Mouse (Mus musculus) spleen, postnatal 10 days (tissue): ENCODE results near the gene Ptges2.

Experiments used
- DNase-seq, 2 experiments: peaks; one replicate each; pipeline ENCODE4 v3.0.0; 2021 to 2022; ENCODE audit warnings: low spot score in 2 of 2

Gene Ptges2

DNA sequence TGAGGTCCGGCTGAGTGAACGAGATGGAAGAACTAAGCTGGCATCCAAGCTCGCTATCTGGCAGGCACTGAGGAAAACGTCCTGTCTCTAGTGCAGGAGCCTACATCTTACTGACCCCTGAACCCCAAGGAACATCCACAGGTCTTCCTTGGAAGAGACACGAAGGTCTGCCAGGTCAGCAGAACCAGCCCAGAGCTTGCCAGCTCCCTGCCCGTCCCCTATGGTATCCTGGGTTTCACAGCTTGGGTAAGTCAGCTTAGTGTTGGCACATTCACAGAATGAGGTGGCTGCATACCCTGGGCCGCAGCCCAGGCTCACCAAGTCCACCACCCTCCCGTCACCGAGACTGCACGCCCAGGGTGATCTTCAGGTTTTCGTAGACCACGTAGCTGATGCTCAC, 20.1 kb downstream of the Ptges2 start:
- no peak for DNase-seq

DNA sequence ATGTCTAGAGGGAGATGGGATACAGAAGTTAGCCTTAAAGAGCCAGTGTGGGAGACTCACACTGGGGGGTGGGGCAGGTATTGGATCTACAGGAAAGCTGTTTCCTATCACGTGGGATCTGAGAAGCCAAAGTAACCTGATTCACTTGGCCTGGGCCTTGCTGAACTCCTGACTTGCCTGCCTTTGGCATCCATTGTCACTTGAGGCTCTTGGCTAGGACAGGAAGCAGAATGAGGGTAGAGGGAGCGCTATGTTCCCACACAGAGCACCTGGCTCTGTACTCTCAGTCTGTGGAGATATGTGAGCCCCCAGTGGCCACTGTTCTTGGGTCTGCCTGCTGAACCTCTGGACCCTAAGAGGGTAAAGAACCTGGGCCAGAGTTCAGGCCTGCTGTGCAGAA, 20.9 kb downstream of the Ptges2 start:
- no peak for DNase-seq

DNA sequence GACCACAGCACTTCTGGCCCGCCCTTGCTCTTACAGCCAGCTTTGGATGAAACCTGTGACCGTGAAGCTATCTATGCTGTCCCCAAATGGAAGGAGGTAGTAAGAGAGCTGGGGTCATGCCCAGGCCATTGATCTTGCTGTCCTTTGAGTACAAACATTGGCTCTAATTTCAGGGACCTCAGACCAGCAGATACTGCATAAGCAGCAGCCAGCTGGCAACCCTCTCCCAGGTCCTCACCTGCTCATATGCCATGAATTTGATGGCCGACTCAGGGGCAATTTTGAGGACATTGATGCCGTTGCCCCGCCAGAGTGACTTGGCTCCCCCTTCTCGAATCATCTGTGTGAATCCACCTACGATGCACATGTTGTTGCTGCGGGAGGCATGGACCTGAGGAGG, 21.8 kb downstream of the Ptges2 start:
- no peak for DNase-seq

DNA sequence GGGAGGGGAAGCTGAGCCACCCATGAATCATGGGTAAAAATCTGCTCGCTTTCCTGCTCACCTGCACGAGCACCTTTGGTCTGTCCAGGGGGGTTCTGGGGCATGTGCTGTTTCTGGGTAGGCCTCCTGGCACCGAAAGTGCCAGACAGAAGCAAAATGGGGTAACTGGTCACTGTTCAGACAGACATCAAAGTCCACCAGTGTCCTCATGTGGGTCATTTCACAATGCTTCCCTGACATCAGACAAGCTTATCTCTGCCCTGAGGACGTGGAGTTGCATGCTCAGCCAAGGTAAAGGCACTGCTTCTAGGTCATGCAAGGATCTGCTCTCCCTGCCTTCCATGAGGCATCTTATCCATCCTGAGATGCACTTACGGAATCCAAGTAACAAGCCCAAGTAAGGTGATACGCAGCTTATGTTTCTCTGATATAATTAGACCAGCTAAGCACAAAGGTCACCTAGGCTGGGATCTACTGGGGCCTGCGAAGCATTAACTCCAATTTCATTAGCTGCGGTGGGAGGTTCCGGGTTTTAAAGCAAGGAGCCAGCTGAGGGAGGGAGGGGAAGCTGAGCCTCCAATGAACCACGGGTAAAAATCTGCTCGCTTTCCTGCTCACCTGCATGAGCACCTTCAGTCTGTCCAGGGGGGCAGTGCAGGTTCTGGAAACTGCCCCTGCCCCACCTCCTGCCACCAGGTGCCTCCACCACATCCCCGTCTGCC, 22.9 kb downstream of the Ptges2 start:
- no peak for DNase-seq

DNA sequence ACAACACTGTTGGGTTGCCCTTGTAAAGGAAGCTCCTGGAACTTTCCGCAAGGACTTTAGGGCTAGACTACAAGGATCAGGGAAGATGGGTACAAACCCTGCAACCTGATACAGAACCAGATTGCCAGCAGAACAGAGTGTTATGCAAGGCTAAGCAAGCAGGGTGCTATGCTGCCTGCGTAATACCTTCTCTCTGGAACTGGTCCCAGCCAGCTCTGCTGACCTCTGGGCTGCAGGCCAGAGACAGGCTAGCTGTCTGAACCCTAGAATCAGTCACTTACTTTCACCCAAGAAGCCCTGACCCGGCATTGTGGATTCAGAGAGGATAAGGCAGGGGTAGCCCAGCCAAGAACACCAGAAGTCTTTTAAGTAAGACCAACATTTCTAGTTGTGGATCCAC, 23.7 kb downstream of the Ptges2 start:
- DNase-seq: no peak

DNA sequence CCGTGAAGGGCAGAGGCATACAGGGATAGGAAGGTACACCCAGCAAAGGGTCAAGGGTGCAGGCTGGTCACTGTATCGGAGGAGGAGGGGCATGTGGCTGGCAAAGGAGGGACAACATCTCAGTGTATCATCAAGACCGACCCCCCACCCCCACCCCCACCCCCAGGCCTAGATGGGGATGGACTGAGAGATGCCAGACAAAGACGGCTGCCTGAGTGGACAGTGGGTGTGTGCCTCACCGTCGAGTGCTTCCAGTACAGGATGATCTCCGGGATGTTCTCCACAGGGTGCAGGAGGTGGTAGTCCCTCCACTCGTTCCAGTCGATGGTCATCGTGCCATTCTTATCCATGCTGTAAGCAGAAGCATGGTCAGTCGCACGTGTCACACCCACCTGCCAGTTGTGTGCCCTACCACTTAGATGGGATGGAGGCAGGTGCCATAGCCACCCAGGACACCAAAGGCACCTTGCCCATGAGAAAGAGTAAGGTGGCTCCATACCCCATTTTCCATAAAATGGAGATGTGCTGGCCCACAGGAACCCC, 24.4 kb downstream of the Ptges2 start:
- DNase-seq: no peak

DNA sequence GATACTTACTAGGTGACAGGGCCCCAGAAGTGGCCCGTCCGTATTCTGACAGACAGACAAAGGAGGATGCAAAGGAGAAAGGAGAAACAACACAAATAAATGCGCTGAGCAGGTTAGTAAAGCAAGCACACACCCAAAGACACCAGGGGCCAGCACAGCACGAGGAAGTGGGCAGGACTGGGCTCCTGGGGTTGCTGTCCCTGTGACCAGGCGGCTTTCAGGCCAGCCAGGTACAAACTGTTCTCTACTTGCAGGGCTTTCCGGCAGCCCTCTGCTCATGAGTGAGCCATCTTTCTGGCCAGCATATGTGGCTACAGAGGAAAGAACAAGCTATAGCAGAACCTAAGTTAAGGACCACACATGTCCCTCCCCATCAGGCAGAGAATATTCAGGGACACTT, 25.0 kb downstream of the Ptges2 start:
- no peak for DNase-seq

DNA sequence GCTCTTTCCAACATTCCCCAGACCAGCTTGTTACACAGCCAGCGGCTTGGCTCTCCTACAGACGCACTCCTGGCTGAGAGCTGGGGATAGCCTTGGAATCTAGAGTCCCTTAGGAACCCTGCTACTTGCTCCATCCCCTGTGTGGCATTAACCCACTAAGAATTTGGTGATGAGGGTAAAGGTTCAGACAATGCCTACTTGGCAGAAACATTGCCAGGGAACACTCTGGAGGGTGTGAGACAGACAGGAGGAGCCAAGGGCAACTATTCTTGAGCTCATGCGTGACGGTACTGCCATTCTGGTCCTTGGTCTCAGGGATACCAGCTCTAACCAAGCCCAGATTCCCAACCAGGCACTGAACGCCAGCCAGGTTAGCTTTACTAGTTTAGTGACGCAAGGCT, 26.2 kb downstream of the Ptges2 start:
- no peak for DNase-seq

DNA sequence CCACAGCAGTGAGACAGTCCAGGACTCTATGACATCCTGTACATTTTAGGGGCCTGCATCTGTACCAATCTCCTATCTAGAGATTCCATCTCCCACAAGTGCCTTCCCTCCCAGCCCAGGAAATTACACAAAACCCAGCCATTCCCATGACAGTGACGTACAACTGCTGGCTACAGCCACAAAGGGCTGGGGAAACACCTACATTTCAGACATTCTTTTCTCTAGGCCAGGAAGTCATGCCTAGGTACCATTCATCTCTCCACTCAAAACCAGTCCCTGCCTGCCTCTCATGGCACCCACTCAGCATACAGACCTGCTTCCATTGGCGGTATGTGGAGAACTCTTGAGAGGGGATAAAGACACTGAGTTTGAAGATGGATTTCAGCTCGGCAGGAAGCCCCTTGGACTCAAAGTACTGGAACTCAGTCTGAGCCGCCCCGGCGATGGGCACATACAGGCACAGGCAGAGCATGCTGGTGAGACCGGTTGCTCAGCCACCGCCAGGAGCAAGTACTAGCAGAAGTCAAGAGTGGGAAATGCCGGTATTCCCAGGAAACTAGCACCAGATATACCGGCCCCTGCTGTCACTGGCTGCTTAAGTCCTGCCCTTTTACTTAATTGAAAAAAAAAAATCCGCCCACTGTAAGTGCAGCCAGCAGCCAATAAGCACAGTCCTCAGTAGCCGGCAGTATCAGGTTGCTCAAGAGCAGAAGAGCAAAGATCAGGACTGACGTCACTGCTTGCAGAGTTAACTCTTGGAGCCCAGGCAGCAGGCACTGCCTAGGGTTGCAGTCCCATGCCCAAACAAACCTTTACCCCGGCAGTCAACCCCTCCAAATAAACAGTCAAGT, 28.0 kb downstream of the Ptges2 start:
- DNase-seq: peak in 1 of 2 experiments; percentile 40

DNA sequence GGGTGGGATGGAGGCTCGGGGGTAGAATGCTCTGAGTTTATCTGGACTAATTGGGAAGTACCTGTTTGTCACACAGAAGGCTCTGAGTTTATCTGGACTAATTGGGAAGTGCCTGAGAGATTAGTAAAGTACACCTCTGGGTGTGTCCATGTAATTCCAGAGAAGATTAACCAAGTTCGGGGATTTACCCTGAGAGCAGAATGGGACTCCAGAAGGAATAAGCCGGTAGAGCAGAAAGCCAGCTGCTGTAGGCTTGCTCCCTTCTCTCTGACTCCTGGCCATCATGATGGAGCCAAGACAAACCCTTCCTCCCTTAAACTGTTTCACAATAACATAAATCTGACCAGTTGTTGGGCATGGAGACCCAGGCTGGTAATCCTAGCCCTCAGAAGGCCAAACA, 29.1 kb downstream of the Ptges2 start:
- DNase-seq: no peak

DNA sequence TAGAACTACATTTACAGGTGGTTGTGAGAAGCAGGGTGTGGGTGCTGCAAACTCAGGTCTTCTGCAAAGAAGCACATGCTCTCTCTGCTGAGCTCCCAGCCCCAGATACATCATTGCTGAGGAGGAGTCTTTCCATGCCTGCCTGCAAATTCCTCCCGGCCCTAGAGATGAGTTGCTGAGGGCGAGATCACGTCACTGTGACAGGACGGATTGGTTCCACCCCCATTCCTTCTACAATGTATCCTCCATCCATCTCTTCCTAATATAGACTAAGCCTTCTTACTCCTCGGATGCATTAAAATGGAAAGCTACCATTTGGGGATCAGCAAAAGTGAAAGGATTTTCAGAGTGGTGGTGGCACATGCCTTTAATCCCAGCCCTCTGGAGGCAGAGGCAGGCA, 29.9 kb downstream of the Ptges2 start:
- DNase-seq: no peak

DNA sequence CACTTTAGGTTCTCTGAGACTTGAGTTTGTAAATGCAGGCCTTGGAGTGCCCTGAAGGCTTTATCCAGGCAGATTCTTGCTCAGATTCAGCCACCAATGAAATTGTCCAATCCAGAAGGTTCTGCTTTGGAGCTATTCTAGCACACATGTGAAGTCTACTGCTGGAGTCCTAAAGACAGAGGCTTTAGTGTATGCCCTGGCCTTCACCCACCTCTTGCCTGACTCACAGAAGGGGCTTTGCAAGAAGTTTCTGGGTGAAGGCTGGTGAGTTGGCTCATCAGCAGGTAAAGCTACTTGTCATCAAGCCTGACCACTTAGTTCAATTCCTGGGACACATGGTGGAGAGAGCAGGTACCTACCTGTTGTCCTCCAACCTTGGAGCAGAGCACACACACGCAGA, 30.4 kb downstream of the Ptges2 start:
- no peak for DNase-seq

DNA sequence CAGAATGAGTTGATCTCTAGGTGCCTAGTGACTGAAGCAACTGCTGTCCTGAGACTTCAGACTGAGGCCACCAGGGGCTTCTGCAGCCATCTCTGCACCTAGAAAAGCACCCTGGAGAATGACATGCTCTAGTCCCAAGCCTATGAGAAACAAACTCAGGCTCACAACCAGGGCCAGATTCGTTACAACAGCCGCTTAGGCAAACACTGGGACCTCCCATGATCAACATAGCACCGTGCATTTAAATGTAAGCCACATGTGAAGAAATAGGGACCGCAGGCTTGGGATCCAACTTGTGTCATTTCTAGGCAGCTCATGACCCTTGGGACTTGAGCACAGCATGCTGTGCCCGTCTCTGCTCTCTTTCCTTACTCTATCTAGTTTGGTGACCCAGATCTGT, 32.0 kb downstream of the Ptges2 start:
- no peak for DNase-seq

DNA sequence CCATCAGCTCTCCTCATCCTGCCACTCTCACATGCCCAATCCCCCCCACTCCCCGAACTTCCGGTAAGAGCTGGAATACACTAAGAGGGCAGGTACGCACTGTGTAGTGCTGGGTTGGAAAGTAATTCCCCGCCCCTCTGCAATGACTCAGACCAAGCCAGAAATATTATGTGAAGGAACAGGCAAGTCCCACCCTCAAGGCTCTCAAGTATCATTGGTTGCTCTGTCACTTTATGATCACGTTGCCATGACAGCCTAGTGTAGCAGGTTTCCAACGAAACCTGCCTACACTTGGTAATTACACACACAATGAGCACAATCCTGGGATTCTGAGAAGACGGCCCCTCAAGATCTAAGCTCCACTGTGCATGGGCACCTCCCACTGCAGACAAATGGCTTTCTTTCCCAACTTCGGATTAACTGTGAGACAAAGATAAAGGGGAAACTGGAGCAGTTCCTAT, 32.6 kb downstream of the Ptges2 start:
- DNase-seq: no peak

DNA sequence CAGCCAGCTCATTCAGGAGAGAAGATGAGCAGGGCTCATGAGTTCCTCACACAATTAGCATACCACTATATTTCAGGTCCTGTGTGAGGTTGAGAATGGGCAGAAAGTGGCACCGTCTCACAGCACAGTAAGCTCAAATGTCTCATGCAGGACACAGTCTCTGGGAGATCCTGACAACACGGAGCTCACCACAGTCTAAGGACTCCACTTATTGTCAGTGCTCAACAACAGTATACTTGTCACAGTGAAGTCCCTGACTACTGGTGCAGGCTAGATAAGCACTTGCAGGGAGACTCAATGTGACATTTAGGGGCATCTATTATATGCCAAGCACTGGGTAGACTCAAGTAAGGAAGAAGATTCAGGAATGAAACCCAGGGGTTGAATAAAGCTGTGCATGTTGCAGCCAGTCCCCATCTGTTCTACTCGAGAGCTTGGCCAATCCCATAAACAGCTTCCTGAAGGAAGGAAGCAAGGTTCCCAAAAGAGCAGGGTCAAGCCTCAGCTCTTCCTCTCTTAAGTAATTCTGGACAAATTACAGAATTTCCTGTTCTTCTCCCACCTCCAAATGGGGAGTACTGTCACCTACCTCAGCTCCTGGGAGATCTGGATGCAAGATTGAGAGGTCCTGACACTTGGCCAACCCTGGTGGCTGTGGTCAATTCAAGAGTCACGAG, 33.7 kb downstream of the Ptges2 start:
- no peak for DNase-seq

DNA sequence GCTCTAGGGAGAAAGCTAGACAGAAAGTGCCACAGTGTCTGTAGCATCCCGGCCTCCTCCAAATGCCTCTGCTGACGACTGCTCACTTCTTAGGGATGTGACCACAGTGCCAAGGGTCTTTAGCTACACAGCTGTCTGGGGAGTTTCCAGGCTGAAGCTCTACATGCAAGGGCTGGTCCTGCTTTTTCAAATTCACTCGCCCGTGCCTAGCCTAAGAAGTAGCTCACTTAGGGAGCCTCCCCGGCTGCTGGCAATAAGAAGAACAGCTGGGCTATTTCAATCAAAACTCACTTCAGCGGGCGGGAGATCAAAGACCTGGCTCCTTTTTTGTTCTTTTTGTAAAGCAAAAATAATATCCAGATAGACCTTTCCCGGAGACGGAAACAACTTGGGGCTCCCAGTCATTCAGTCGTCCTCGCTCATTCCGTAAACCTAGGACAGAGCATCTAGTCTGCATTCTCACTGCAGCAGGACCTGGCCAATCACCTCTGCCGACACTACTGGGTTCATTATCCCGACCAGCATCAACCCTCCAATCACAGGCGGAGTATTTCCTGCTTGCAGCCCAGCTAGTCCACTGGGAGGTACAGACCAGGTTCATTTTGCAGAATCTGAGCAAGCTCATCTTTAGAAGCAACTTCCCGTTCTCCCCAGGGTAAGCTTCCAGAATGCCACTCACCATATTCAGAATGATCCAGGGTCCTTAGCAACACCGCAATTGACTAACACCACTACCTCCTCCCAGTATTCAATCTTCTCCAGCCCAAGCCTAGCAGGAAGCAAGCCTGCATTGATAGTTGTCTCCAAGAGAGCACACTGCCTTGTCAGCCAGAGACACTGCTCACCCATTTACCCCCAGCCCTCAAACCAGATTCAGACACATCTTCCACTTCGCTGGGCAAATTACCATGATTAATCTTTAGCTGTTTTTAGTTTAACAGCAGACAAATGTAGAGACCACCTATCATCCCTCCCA, 35.3 kb downstream of the Ptges2 start:
- no peak for DNase-seq

DNA sequence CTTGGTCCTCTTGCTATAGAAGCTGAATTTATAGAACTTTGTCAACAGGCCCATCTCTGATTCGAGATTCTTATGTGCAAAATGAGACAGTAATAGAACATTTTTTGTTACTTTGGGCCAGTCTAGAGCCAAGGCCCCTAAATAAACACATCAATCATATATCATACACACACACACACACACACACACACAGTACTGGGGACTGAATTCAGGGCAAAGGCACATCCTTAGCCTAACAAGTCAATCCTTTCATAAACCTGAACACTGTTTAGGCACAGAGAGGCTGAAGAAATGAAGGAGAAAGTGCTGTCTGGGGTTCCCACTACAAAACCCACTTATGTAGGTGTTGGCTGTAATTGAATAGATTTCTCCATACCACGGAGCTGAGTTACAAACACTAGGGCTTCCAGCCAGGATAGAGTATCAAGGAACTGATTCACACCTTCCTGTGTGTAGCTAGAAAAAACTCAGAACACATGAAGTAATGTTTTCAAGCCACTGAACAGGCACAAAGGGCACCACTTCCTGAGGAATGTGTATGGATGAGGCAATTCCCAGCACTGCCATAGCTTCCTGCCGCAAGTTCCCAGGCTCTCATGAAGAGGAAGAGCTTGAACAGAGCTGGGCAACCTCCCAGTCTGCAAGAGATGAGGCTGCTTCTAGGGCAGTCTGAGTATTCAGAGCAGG, 41.1 kb downstream of the Ptges2 start:
- DNase-seq: no peak

DNA sequence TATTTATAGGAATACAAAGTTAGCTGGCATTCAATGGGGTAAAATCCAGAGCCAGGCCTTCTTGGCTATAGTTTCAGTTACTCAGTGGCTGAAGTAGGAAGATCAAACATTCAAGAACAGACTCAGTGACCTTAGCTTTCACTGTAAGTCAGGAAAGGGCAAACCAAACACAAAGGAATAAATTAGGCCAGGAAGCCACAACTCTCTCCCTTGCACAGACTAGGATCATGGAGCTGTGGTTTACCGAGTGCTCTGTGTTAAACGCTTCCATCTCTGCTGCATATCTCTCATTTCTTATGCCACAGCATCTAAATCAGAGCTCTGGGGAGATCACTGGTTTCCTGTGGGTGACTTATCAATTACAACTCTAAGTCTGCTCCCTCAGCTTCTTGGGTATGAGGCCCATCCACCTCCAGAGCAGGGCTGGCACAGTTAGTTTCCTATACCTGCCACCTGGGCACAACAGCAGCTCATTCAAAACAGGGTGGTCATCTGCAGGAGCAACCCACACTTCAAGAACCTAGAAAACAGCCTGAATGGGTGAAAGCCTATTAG, 42.0 kb downstream of the Ptges2 start:
- DNase-seq: no peak

DNA sequence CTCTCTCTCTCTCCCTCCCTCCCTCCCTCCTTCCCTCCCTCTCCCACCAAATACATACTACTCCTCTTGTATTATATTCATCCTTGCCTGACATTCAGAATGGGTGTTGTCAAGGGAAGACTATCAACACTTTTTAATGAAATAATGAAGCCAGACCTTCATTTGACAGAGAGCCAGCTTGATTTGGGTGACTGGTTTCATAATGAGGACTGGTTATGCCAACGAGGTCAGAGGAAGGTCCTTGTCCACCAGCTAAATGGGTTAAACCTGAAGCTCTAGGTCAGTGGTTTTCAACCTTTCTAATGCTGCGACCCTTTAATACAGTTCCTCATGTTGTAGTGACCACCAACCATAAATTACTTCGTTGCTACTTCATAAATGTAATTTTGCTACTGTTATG, 43.0 kb downstream of the Ptges2 start:
- no peak for DNase-seq

DNA sequence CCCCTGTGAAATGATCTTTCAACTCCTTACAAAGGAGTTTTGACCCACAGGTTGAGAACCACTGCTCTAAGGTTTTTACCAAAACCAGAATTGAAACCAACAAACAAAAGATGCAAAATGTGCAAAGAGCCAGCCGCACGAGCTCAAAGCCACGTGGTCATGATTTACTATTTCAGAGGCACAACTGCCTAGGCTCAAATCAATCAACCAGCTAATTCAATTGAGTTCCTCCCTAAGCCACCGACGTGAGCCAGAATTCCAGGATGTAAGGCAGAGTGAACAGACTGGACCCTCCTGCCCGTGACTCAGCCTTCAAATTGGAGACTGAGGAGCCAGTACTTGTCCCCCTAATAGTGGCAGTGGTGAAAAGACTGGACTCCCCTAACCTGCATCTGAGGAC, 43.5 kb downstream of the Ptges2 start:
- no peak for DNase-seq
